ENCODE assay signal across 8 mouse cellular contexts in the genomic region with DNA sequence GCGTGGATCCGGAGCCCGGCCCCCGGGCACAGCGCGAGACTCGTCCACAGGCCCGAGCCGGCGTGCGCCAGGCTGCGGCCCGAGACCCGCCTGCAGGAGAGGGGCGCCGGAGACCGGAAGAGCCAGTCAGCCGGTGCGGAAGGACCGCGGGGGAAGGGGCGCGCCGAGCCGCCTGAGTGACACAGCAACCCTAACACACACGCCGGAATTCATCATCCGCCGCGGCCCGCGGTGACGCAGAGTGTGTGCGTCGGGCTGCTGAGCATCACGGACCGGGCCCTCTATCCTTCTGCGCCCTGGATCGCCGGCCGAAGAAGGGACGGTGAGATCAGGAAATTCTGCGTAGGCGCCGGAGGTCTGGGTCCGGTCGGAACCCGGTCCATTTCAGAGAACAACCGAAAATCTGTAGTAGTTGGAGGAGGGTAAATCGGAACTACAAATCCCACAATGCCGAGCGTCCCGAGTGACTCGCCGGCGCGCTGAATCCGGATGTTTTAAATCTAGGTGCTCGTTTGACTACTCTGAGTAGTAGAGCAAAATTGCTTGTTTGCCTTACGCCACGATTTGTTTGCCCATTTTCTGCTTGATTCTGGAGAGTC. TPM values are rescaled to one million over a fixed set of nuclear protein-coding genes. Genes with fewer than 3 reads are reported as not detected.
DNase-seq lines count a peak whose midpoint lies in the region; ATAC-seq and TF ChIP-seq lines count a peak whose summit lies in the region.

A gene (minus strand): TSS at position 214 of the 599 bp plus-strand sequence.

- WGBS in forebrain, embryonic 16.5 days = 0% methylated on average over 49 of the region's 61 CpGs
- under 1% methylated on average over 61 of the region's 61 CpGs for WGBS in lung, embryonic 14.5 days
- WGBS in olfactory bulb, adult 2 months = under 1% methylated on average over 61 of the region's 61 CpGs
- under 1% methylated on average over 61 of the region's 61 CpGs for WGBS in thymus, adult 2 months

- TF ChIP-seq CTCF in layer of hippocampus, adult 2 months (conservative IDR thresholded peaks at IDR 0.05) = peak; percentile 6; the same call in 1 of the 2 replicates
- no peak for TF ChIP-seq CTCF in lung, embryonic 14.5 days (IDR thresholded peaks at IDR 0.05; ENCODE audit: low read depth)
- no peak for TF ChIP-seq CTCF in olfactory bulb, adult 2 months (IDR thresholded peaks at IDR 0.05; ENCODE audit: insufficient read depth, low read depth, low read length)
- TF ChIP-seq CTCF in thymus, adult 2 months (IDR thresholded peaks at IDR 0.05; ENCODE audit: borderline replicate concordance, control insufficient read depth, extremely low read depth, insufficient read depth, low read length, poor library complexity) = no peak

- peak within 1 kb of the TSS; percentile 71 for H3K27ac ChIP-seq in ES-E14 (ENCODE audit: insufficient read depth, low read depth, low read length, poor library complexity, severe bottlenecking)
- peak within 1 kb of the TSS; percentile 94 for H3K27ac ChIP-seq in forebrain, embryonic 16.5 days (ENCODE audit: low read length)
- H3K27ac ChIP-seq in layer of hippocampus, adult 2 months = peak within 1 kb of the TSS; percentile 100
- H3K27ac ChIP-seq in lung, embryonic 14.5 days (ENCODE audit: low read depth) = peak within 1 kb of the TSS; percentile 92
- H3K27ac ChIP-seq in olfactory bulb, adult 2 months (ENCODE audit: insufficient read depth, low read depth, low read length) = peak within 1 kb of the TSS; percentile 99
- no peak within 1 kb of the TSS for H3K27ac ChIP-seq in thymus, adult 2 months (ENCODE audit: control insufficient read depth, insufficient read depth, low read length)

- no peaks in the 10 kb centered on the region for H3K9me3 ChIP-seq in ES-E14 (ENCODE audit: control insufficient read depth, insufficient read depth, low read depth, low read length)
- H3K9me3 ChIP-seq in forebrain, embryonic 16.5 days (ENCODE audit: control insufficient read depth, low read length) = no peaks in the 10 kb centered on the region
- no peaks in the 10 kb centered on the region for H3K9me3 ChIP-seq in lung, embryonic 14.5 days (ENCODE audit: low read depth, low read length)

- H3K9ac ChIP-seq in ES-E14 (ENCODE audit: insufficient read depth, low read depth, low read length, poor library complexity, severe bottlenecking) = peak within 1 kb of the TSS; percentile 88
- peak within 1 kb of the TSS; percentile 91 for H3K9ac ChIP-seq in forebrain, embryonic 16.5 days (replicated peaks; ENCODE audit: low read depth, low read length)
- H3K9ac ChIP-seq in lung, embryonic 14.5 days = peak within 1 kb of the TSS; percentile 88

- no peaks in the 10 kb centered on the region for H3K27me3 ChIP-seq in forebrain, embryonic 16.5 days (replicated peaks; ENCODE audit: control insufficient read depth, insufficient read depth, low read length)
- H3K27me3 ChIP-seq in lung, embryonic 14.5 days (ENCODE audit: insufficient read depth, low read length) = no peaks in the 10 kb centered on the region
- no peaks in the 10 kb centered on the region for H3K27me3 ChIP-seq in thymus, adult 2 months (ENCODE audit: control insufficient read depth, insufficient read depth, low read length)

- ATAC-seq in forebrain, embryonic 16.5 days = peak; percentile 100
- peak; percentile 99 for ATAC-seq in lung, embryonic 14.5 days (ENCODE audit: insufficient read depth)

- H3K4me2 ChIP-seq in forebrain, embryonic 16.5 days (ENCODE audit: low read length) = peak within 1 kb of the TSS; percentile 97
- H3K4me2 ChIP-seq in lung, embryonic 14.5 days = peak within 1 kb of the TSS; percentile 83

- intact Hi-C loops in heart, postnatal 36 days (cut with DNase I) = loop anchor here (1.0 to 2.0 kb wide), 2 partner anchors 11 to 46 kb away; a partner anchor contains a TSS

- in situ Hi-C loops in ES-E14 (cut with MboI; ENCODE audit: low sequenced_read_pairs in 2 of 2, unreplicated experiment in 2 of 2) = no loop called here

- DNase-seq in ES-E14 (ENCODE audit: low read depth, low spot score) = peak; percentile 80
- peak; percentile 88 for DNase-seq in cerebellum, adult 11-12 months
- peak; percentile 90 to 94 for DNase-seq in heart, postnatal 36 days
- DNase-seq in layer of hippocampus, adult 2 months (ENCODE audit: low spot score in 2 of 2) = peak; percentile 93 to 95
- peak; percentile 96 for DNase-seq in lung, embryonic 14.5 days
- DNase-seq in thymus, adult 2 months = peak; percentile 89

- H3K4me3 ChIP-seq in ES-E14 (ENCODE audit: insufficient read depth in 1 of 2, low read depth in 1 of 2, low read length in 2 of 2, poor library complexity in 1 of 2, severe bottlenecking in 1 of 2) = peak within 1 kb of the TSS; percentile 76 to 91
- peak within 1 kb of the TSS; percentile 100 for H3K4me3 ChIP-seq in forebrain, embryonic 16.5 days (replicated peaks; ENCODE audit: low read length)
- H3K4me3 ChIP-seq in layer of hippocampus, adult 2 months = peak within 1 kb of the TSS; percentile 85
- peak within 1 kb of the TSS; percentile 95 for H3K4me3 ChIP-seq in lung, embryonic 14.5 days (ENCODE audit: low read depth, low read length)
- peak within 1 kb of the TSS; percentile 85 for H3K4me3 ChIP-seq in olfactory bulb, adult 2 months (ENCODE audit: insufficient read depth, low read depth, low read length)
- H3K4me3 ChIP-seq in thymus, adult 2 months (ENCODE audit: control insufficient read depth, insufficient read depth, low read length) = peak within 1 kb of the TSS; percentile 91

- H3K4me1 ChIP-seq in ES-E14 (ENCODE audit: control insufficient read depth in 2 of 2, insufficient read depth in 2 of 2, low read length in 2 of 2, poor library complexity in 1 of 2) = no peaks in the 10 kb centered on the region
- peaks cover 20% of the 10 kb centered on the region for H3K4me1 ChIP-seq in forebrain, embryonic 16.5 days (replicated peaks; ENCODE audit: control insufficient read depth, insufficient read depth, low read length)
- no peaks in the 10 kb centered on the region for H3K4me1 ChIP-seq in lung, embryonic 14.5 days (ENCODE audit: insufficient read depth)
- no peaks in the 10 kb centered on the region for H3K4me1 ChIP-seq in olfactory bulb, adult 2 months (ENCODE audit: control insufficient read depth, insufficient read depth, low read length)
- no peaks in the 10 kb centered on the region for H3K4me1 ChIP-seq in thymus, adult 2 months (replicated peaks; ENCODE audit: control insufficient read depth, insufficient read depth, low read length)

- peak; percentile 55 for TF ChIP-seq POLR2A in olfactory bulb, adult 2 months (IDR thresholded peaks at IDR 0.05; ENCODE audit: insufficient read depth, low read depth, low read length)
- TF ChIP-seq POLR2A in thymus, adult 2 months (IDR thresholded peaks at IDR 0.05; ENCODE audit: control insufficient read depth, extremely low read depth, insufficient read depth, low read length, poor library complexity) = peak; percentile 74

- no peaks in the 10 kb centered on the region; the same call in 1 of the 2 replicates for H3K36me3 ChIP-seq in ES-E14 (ENCODE audit: control insufficient read depth, insufficient read depth, low read length, poor library complexity, severe bottlenecking)
- no peaks in the 10 kb centered on the region for H3K36me3 ChIP-seq in forebrain, embryonic 16.5 days (ENCODE audit: control insufficient read depth, insufficient read depth)
- H3K36me3 ChIP-seq in lung, embryonic 14.5 days (ENCODE audit: insufficient read depth) = no peaks in the 10 kb centered on the region
- H3K36me3 ChIP-seq in thymus, adult 2 months (ENCODE audit: control insufficient read depth, insufficient read depth, low read length) = no peaks in the 10 kb centered on the region

TF ChIP-seq in ES-E14, 5 proteins besides CTCF, POLR2A, EP300 and RAD21:
- no peak for TF ChIP-seq CHD2 (IDR thresholded peaks at IDR 0.05; ENCODE audit: low read depth, low read length)
- peak; percentile 90 for TF ChIP-seq HCFC1 (IDR thresholded peaks at IDR 0.05; ENCODE audit: borderline replicate concordance, insufficient read depth, low read length)
- TF ChIP-seq MAFK (IDR thresholded peaks at IDR 0.05; ENCODE audit: insufficient read depth, low read depth, low read length) = peak; percentile 44; the same call in 1 of the 2 replicates
- no peak for TF ChIP-seq ZC3H11A (IDR thresholded peaks at IDR 0.05; ENCODE audit: borderline replicate concordance, low read depth, low read length)
- no peak for TF ChIP-seq ZNF384 (IDR thresholded peaks at IDR 0.05; ENCODE audit: low read depth, low read length)

RNA-seq across cellular contexts. Expression of the gene that starts here (rescaled TPM):
- total RNA-seq in ES-E14 (2012; rRNA removed) = 68.3 and 102 TPM in 2 replicates
- 80.3 and 84.1 TPM in 2 replicates for polyA plus RNA-seq in forebrain, embryonic 16.5 days (2015; fragmentation: Nextera tagmentation; extraction: Ambion mirVana)
- 10 to 100 TPM; 47.1 to 47.2 TPM for total RNA-seq in heart, postnatal 36 days (2021)
- 10 to 100 TPM; 43.4 to 47.6 TPM for total RNA-seq in layer of hippocampus, adult 2 months (2021)
- 78.3 and 80.9 TPM in 2 replicates for polyA plus RNA-seq in lung, embryonic 14.5 days (2014; fragmentation: Nextera tagmentation; extraction: Ambion mirVana)
- polyA plus RNA-seq in olfactory bulb, adult 2 months (2012; ENCODE audit: insufficient read depth, insufficient read length, low replicate concordance, missing spikeins) = not detected in 2 replicates
- polyA plus RNA-seq in thymus, adult 2 months (2012; rRNA removed) = 89.9 and 125 TPM in 2 replicates
